Mouse (Mus musculus) neural tube, embryonic 12.5 days (tissue): ENCODE measurements around the gene A530084C06Rik. TPM values are rescaled to one million over a fixed set of nuclear protein-coding genes. Genes with fewer than 3 reads are reported as not detected.

ENCODE experiments used
- ATAC-seq: fragments of 200-750 bp; cut with Nextera tagmentation; 2 replicates; pipeline ENCODE4 v1.8.0; 2017; ENCODE audit warnings: low read depth, mild to moderate bottlenecking, moderate TSS enrichment, moderate library complexity; ENCODE audit not compliant: low FRiP score
- H3K27ac ChIP-seq: fragments of 300-500 bp; sonication (generic); 2 replicates; pipeline ENCODE4 v1.5.1; 2016
- H3K27me3 ChIP-seq: fragments of 300-500 bp; sonication (generic); replicated peaks from 2 replicates; pipeline ENCODE4 v1.6.1; 2016; ENCODE audit warnings: mild to moderate bottlenecking
- H3K36me3 ChIP-seq: fragments of 300-500 bp; sonication (generic); 2 replicates; pipeline ENCODE4 v1.6.1; 2016; ENCODE audit warnings: mild to moderate bottlenecking
- H3K4me1 ChIP-seq: fragments of 300-500 bp; sonication (generic); 2 replicates; pipeline ENCODE4 v1.6.1; 2016
- H3K4me2 ChIP-seq: fragments of 300-500 bp; sonication (generic); replicated peaks from 2 replicates; pipeline ENCODE4 v1.6.1; 2016; ENCODE audit warnings: mild to moderate bottlenecking
- H3K4me3 ChIP-seq: fragments of 300-500 bp; sonication (generic); 2 replicates; pipeline ENCODE4 v1.5.1; 2016
- H3K9ac ChIP-seq: fragments of 300-500 bp; sonication (generic); 2 replicates; pipeline ENCODE4 v1.6.1; 2016; ENCODE audit warnings: mild to moderate bottlenecking
- H3K9me3 ChIP-seq: fragments of 300-500 bp; sonication (generic); 2 replicates; pipeline ENCODE4 v1.6.1; 2016; ENCODE audit warnings: mild to moderate bottlenecking
- WGBS: fragments of 180-500 bp; shearing (Covaris S2); methylation state at CpG from one replicate; pipeline ENCODE4 v1.1.7; 2016; 5-methylcytosine and 5-hydroxymethylcytosine counted together
- polyA plus RNA-seq: library from polyadenylated mRNA; unstranded; fragments of >200 nt; fragmentation: Nextera tagmentation; extraction: Ambion mirVana; gene quantifications from 2 replicates; pipeline ENCODE4 v1.2.1, GENCODE M21; 2016

The A530084C06Rik gene
- polyA plus RNA-seq, 1 experiment from 2014 or later, result not detected

DNA sequence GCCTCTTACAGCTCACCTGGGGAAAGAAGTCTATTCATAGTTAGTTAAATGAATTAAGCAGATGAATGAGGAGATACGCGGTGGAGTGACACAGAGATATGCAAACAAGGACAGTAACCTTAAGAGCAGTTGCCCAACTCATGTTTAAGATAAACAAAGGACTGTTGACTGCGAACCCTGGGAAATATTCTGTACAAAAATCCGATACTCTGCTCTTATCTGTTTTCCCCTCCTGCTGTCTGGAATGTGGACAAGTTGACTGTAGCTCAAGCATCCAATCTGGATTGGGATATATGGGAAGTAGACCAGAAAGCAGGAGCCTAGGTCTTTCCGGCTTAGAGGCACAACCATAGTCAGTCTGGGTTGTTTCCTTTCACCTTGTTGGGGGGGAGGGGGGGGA lies 27.9 kb downstream of the A530084C06Rik start:
- H3K4me1 ChIP-seq, result peaks cover 3% of the 10 kb centered on the region; the same call in 1 of the 2 replicates
- no peak overlapping the region for H3K4me2 ChIP-seq
- no peaks in the 10 kb centered on the region for H3K36me3 ChIP-seq
- 70% methylated on average over 5 of the region's 5 CpGs for WGBS
- no peak overlapping the region for H3K9ac ChIP-seq
- no peak overlapping the region for H3K27ac ChIP-seq
- H3K27me3 ChIP-seq, result peaks cover 32% of the 10 kb centered on the region
- ATAC-seq, result peak; percentile 21; the same call in 1 of the 2 replicates
- H3K9me3 ChIP-seq, result no peaks in the 10 kb centered on the region
- H3K4me3 ChIP-seq, result no peak overlapping the region

- no peak for ATAC-seq
- Histone ChIP-seq H3K4me2 (no peak overlapping the region), H3K27ac (no peak overlapping the region), H3K9ac (no peak overlapping the region), H3K36me3 (no peaks in the 10 kb centered on the region), H3K4me1 (no peaks in the 10 kb centered on the region), H3K27me3 (peaks cover 11% of the 10 kb centered on the region; the same call in 1 of the 2 replicates), H3K9me3 (no peaks in the 10 kb centered on the region), H3K4me3 (no peak overlapping the region)
- 89% methylated on average over 4 of the region's 4 CpGs for WGBS
Observed at GRCm38 (mm10) chr13:31524976-31525375, 34.2 kb downstream of the A530084C06Rik start.

GRCm38 (mm10) chr13:31518971-31519370 lies 40.2 kb downstream of the A530084C06Rik start:
- no peak overlapping the region for H3K4me3 ChIP-seq
- no peaks in the 10 kb centered on the region for H3K27me3 ChIP-seq
- H3K4me1 ChIP-seq, result no peaks in the 10 kb centered on the region
- no peaks in the 10 kb centered on the region for H3K9me3 ChIP-seq
- H3K4me2 ChIP-seq, result no peak overlapping the region
- 89% methylated on average over 9 of the region's 9 CpGs for WGBS
- H3K27ac ChIP-seq, result no peak overlapping the region
- H3K9ac ChIP-seq, result no peak overlapping the region
- ATAC-seq, result no peak
- H3K36me3 ChIP-seq, result no peaks in the 10 kb centered on the region

GRCm38 (mm10) chr13:31518411-31518886 lies 40.7 kb downstream of the A530084C06Rik start:
- no peaks in the 10 kb centered on the region for H3K4me1 ChIP-seq
- no peak for ATAC-seq
- H3K9me3 ChIP-seq, result no peaks in the 10 kb centered on the region
- no peaks in the 10 kb centered on the region for H3K36me3 ChIP-seq
- no peak overlapping the region for H3K4me3 ChIP-seq
- no peak overlapping the region for H3K9ac ChIP-seq
- no peak overlapping the region for H3K4me2 ChIP-seq
- no peaks in the 10 kb centered on the region for H3K27me3 ChIP-seq
- H3K27ac ChIP-seq, result no peak overlapping the region
- 63% methylated on average over 10 of the region's 10 CpGs for WGBS

DNA sequence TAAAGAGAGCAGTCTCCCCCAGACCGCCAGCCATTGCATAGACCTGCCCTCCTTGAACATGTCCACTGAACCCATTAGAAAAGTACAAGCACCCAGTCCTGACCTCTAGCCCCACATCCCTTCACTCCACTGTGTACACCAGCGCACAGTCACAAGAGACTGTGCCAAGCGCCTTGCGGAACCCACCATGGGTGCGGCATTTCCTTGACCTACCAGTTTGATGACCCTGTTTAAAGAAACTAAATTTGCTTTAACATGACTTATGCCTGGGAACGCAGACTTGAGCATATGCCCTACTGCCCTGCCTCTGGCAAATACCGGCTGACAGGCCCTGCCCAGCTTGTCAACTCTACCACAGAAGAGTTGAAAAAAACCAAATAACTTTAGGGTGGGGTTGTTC lies 43.9 kb downstream of the A530084C06Rik start:
- Histone ChIP-seq H3K9ac (no peak overlapping the region), H3K27me3 (no peaks in the 10 kb centered on the region), H3K4me2 (no peak overlapping the region), H3K4me3 (no peak overlapping the region), H3K4me1 (no peaks in the 10 kb centered on the region), H3K36me3 (no peaks in the 10 kb centered on the region), H3K27ac (no peak overlapping the region), H3K9me3 (no peaks in the 10 kb centered on the region)
- ATAC-seq, result no peak
- WGBS, result 94% methylated on average over 7 of the region's 7 CpGs

- Histone ChIP-seq H3K27me3 (no peaks in the 10 kb centered on the region), H3K27ac (no peak overlapping the region), H3K9ac (no peak overlapping the region), H3K4me3 (no peak overlapping the region), H3K9me3 (no peaks in the 10 kb centered on the region), H3K4me1 (no peaks in the 10 kb centered on the region), H3K36me3 (no peaks in the 10 kb centered on the region), H3K4me2 (no peak overlapping the region)
- no peak for ATAC-seq
- 82% methylated on average over 8 of the region's 8 CpGs for WGBS
Observed at GRCm38 (mm10) chr13:31506494-31507167, 52.5 kb downstream of the A530084C06Rik start.

Other genes starting within 250 kb of the A530084C06Rik start
- gene Foxq1, start 3.2 kb downstream of the A530084C06Rik start, polyA plus RNA-seq, result 3.1 and 3.5 TPM in 2 replicates
- 7.1 and 7.4 TPM in 2 replicates for gene Foxf2, start 66.5 kb upstream of the A530084C06Rik start, polyA plus RNA-seq
- 6.9 and 7.7 TPM in 2 replicates for gene Foxc1, start 247.3 kb upstream of the A530084C06Rik start, polyA plus RNA-seq